Mouse (Mus musculus) R1 (cell line): ENCODE results near the gene Rab40b.
"Not testable (repeated sequence)": the region's sequence is repeated elsewhere in the genome, so short reads cannot be mapped to it uniquely, and the experiment has no call there.

Experiments used
- DNase-seq: peaks from one replicate; pipeline ENCODE4 v3.0.0-alpha.2; 2018; ENCODE audit warnings: low read depth, low spot score

The Rab40b gene

GRCm38 (mm10) chr11:121368731-121369130 lies 19.3 kb downstream of the Rab40b start:
- no peak for DNase-seq

GRCm38 (mm10) chr11:121367170-121367707 lies 20.8 kb downstream of the Rab40b start:
- no peak for DNase-seq

GRCm38 (mm10) chr11:121362212-121362611 lies 25.8 kb downstream of the Rab40b start:
- no peak for DNase-seq

- peak; percentile 97 for DNase-seq
These were observed 33.9 kb downstream of the Rab40b start, which contains the start of gene Wdr45b for GRCm38 (mm10) chr11:121354091-121354707. Wdr45b (minus strand) TSS chr11:121354445.

- peak; percentile 44 for DNase-seq
These were observed 34.5 kb downstream of the Rab40b start for GRCm38 (mm10) chr11:121353326-121354090.

GRCm38 (mm10) chr11:121348727-121349126 lies 39.3 kb downstream of the Rab40b start:
- DNase-seq, result not testable (repeated sequence)

GRCm38 (mm10) chr11:121348166-121348565 lies 39.9 kb downstream of the Rab40b start:
- DNase-seq, result no peak

- DNase-seq, result no peak
These were observed 41.0 kb downstream of the Rab40b start for GRCm38 (mm10) chr11:121347036-121347435.

- DNase-seq, result not testable (repeated sequence)
These were observed 45.6 kb downstream of the Rab40b start for GRCm38 (mm10) chr11:121342423-121342822.

GRCm38 (mm10) chr11:121340287-121340686 lies 47.8 kb downstream of the Rab40b start:
- DNase-seq, result no peak

- no peak for DNase-seq
These were observed 48.4 kb downstream of the Rab40b start for GRCm38 (mm10) chr11:121339647-121340046.

- no peak for DNase-seq
These were observed 56.4 kb downstream of the Rab40b start for GRCm38 (mm10) chr11:121331641-121332040.

- no peak for DNase-seq
These were observed 59.4 kb downstream of the Rab40b start for GRCm38 (mm10) chr11:121328619-121329018.

GRCm38 (mm10) chr11:121328206-121328605 lies 59.8 kb downstream of the Rab40b start:
- no peak for DNase-seq

GRCm38 (mm10) chr11:121326681-121327080 lies 61.4 kb downstream of the Rab40b start:
- DNase-seq, result no peak

- DNase-seq, result no peak
These were observed 62.0 kb downstream of the Rab40b start for GRCm38 (mm10) chr11:121326034-121326433.

GRCm38 (mm10) chr11:121307712-121308111 lies 80.3 kb downstream of the Rab40b start:
- DNase-seq, result not testable (repeated sequence)

GRCm38 (mm10) chr11:121306608-121307007 lies 81.4 kb downstream of the Rab40b start:
- no peak for DNase-seq
